Mouse (Mus musculus) forebrain, embryonic 10.5 days (tissue): ENCODE data around the gene Trio. TPM values are rescaled to one million over a fixed set of nuclear protein-coding genes. Genes with fewer than 3 reads are reported as not detected.

Source experiments
- DNase-seq: peaks from one replicate; pipeline ENCODE4 v3.0.0-alpha.2; 2017; ENCODE audit warnings: low spot score; ENCODE audit errors: extremely low spot score
- H3K27ac ChIP-seq: fragments of 300-500 bp; sonication (generic); 2 replicates; pipeline ENCODE4 v1.5.1; 2016; ENCODE audit warnings: mild to moderate bottlenecking
- H3K27me3 ChIP-seq: fragments of 300-500 bp; sonication (generic); 2 replicates; pipeline ENCODE4 v1.6.1; 2016; ENCODE audit warnings: mild to moderate bottlenecking; ENCODE audit not compliant: poor library complexity, severe bottlenecking
- H3K36me3 ChIP-seq: fragments of 300-500 bp; sonication (generic); replicated peaks from 2 replicates; pipeline ENCODE4 v1.6.1; 2016; ENCODE audit warnings: mild to moderate bottlenecking, moderate library complexity
- H3K4me1 ChIP-seq: fragments of 300-500 bp; sonication (generic); 2 replicates; pipeline ENCODE4 v1.6.1; 2016
- H3K4me3 ChIP-seq: fragments of 300-500 bp; sonication (generic); 2 replicates; pipeline ENCODE4 v1.5.1; 2016; ENCODE audit warnings: mild to moderate bottlenecking, moderate library complexity
- H3K9me3 ChIP-seq: fragments of 300-500 bp; sonication (generic); 2 replicates; pipeline ENCODE4 v1.6.1; 2016; ENCODE audit warnings: mild to moderate bottlenecking, moderate library complexity
- WGBS: fragments of 180-500 bp; shearing (Covaris S2); methylation state at CpG from one replicate; pipeline ENCODE4 v1.1.7; 2016; 5-methylcytosine and 5-hydroxymethylcytosine counted together
- polyA plus RNA-seq: library from polyadenylated mRNA; unstranded; fragments of >200 nt; fragmentation: Nextera tagmentation; extraction: Ambion mirVana; gene quantifications from 2 replicates; pipeline ENCODE4 v1.2.1, GENCODE M21; 2016

The Trio gene
- 22.7 and 29.2 TPM in 2 replicates for polyA plus RNA-seq

DNA sequence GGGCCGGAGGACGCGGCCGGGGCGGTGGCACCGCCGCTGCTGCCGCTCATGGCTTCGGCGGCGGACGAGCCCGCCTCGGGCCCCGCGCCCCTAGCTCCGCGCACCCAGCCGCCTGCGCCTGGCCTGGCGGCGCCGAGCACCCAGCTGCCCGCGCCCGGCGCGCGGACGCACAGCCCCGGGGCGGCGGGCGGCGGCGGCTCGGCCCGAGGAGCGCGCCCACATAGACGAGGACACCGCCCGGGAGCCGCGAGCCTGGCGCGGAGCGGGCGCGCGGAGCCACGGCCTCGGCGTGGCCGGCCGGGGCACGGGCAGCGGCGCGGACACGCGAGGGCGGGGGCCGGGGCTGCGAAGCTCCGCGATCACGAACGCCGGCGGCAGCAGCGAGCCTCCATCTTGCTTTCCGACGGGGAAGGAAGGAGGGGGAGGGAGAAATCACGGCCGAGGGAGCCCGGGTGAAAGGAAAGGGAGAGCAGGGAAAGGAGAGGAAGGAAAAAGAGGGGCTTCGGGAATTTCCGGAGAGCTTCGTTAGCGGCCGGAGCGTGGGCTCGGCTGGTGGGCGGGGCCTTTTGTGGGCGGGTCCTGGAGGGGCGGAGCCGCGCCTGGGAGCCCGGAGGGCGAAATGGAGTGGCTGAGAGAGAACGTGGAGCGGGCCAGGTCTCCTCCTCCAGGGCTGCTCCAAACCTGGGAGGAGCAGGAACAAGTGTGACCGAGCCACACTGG, at the start of gene Trio:
Gene Trio, minus strand, starts transcription at position 402 of the 720 bp plus-strand sequence.
- WGBS, result 4% methylated on average over 90 of the region's 94 CpGs
- H3K9me3 ChIP-seq, result no peaks in the 10 kb centered on the region
- peak within 1 kb of the TSS; percentile 96 for H3K27ac ChIP-seq
- H3K4me3 ChIP-seq, result peak within 1 kb of the TSS; percentile 98
- H3K4me1 ChIP-seq, result peaks cover 48% of the 10 kb centered on the region
- peaks cover 13% of the 10 kb centered on the region for H3K27me3 ChIP-seq
- no peaks in the 10 kb centered on the region for H3K36me3 ChIP-seq
- peak; percentile 98 for DNase-seq

DNA sequence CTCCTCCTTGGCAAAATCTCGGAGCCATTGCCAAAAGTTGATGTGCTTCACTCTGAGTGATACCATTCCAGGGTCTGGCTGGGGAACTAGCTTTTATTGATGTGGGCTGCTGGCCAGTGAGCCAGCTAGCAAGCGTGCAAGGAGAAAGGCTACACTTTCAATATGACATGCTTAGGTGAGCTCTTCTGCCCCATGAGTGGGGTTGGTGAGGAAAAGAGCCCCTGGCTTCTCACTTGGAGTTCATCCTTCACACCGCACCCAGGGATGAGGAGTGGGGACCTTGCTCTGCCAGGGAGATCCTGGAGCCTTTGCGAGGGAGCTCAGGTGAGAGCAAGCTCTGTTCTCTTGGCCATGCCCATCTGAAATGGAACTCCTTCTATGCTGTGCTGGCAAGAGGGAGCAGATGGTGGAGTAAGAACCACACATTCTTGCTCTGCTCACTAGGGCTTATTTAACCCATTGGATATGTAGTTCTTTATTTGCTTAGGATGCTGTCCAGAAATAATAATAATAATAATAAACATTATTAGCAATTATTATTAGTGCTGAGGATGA, 48.8 kb upstream of the Trio start:
- H3K27me3 ChIP-seq, result peaks cover 19% of the 10 kb centered on the region
- H3K27ac ChIP-seq, result no peak overlapping the region
- no peak overlapping the region for H3K4me3 ChIP-seq
- WGBS, result 91% methylated on average over 4 of the region's 4 CpGs
- no peaks in the 10 kb centered on the region for H3K9me3 ChIP-seq
- DNase-seq, result no peak
- H3K4me1 ChIP-seq, result peaks cover 12% of the 10 kb centered on the region
- no peaks in the 10 kb centered on the region for H3K36me3 ChIP-seq

DNA sequence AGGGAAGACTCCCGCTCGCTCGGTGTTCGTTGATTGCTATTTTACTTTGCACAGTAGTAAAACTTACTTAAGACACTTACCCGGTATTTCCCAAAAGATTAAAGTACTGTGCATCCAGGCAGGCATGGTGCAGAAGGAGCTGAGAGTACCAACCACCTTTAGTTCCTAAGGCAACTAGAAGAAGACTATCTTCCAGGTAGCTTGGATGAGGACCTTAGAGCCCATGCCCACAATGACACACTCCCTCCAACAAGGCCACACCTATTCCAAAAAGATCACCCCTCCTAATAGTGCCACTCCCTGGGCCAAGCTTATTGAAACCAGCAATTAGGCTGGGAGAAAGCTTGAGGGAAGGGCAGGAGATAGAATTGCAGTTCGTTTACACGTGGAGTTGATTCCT, 46.0 kb upstream of the Trio start:
- peaks cover 19% of the 10 kb centered on the region for H3K27me3 ChIP-seq
- no peak for DNase-seq
- 37% methylated on average over 7 of the region's 7 CpGs for WGBS
- no peak overlapping the region for H3K27ac ChIP-seq
- no peaks in the 10 kb centered on the region for H3K9me3 ChIP-seq
- no peaks in the 10 kb centered on the region for H3K36me3 ChIP-seq
- H3K4me3 ChIP-seq, result no peak overlapping the region
- H3K4me1 ChIP-seq, result peaks cover 12% of the 10 kb centered on the region

DNA sequence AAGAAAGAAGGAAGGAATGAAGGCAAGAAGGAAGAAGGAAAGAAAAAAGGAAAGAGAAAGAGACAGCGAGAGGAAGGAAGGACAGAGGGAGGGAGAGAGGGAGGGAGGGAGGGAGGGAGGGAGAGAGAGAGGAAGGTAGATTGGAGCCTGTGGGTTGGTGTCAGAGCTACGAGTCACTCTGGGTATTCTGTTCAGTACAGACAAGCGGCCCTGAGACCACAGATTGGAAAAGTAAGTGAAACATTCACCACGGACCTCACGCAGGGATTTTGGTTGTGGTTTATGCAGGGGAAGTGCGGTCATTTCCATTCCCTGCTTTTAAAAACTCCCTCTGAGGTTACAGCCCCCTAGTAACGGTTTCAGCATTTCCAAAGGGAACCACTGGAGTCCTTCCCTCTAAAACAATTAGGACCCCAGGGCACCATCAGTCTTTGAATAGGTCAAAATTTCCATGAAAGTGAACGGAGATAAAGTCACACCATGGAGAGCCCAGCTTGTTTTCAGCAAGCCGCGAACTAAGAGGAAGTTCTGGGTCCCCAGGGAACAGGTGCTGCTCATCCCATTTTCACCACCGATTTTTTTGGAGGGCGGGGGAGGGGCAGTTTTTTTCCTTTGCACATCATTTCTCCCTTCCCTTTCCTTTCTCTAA, 45.2 kb upstream of the Trio start:
- Histone ChIP-seq H3K4me3 (peak overlapping the region; percentile 23), H3K4me1 (peaks cover 12% of the 10 kb centered on the region), H3K27me3 (peaks cover 19% of the 10 kb centered on the region), H3K9me3 (no peaks in the 10 kb centered on the region), H3K36me3 (no peaks in the 10 kb centered on the region), H3K27ac (no peak overlapping the region)
- 4% methylated on average over 12 of the region's 12 CpGs for WGBS
- no peak for DNase-seq

DNA sequence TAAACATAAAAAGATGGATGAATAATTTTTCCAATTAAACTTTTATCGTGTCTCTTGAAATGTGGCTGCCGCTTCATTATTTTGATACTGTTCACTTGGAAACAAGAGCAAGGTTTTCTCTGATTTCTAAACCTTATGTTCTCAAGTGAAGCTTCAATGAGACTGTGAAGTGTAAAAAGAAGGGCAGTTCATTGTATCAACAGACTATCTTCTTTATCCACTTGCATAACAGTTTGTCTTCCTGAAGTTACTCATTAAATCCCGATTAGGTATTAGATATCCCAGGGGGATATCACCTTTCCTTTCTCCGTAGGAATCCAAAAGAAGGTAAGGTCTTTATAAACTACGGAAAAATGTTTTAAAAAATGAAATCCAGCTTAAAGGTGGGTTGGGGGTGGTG, 44.6 kb upstream of the Trio start:
- 63% methylated on average over 5 of the region's 5 CpGs for WGBS
- Histone ChIP-seq H3K36me3 (no peaks in the 10 kb centered on the region), H3K9me3 (no peaks in the 10 kb centered on the region), H3K4me1 (peaks cover 12% of the 10 kb centered on the region), H3K4me3 (no peak overlapping the region), H3K27ac (no peak overlapping the region), H3K27me3 (peaks cover 19% of the 10 kb centered on the region)
- DNase-seq, result no peak

DNA sequence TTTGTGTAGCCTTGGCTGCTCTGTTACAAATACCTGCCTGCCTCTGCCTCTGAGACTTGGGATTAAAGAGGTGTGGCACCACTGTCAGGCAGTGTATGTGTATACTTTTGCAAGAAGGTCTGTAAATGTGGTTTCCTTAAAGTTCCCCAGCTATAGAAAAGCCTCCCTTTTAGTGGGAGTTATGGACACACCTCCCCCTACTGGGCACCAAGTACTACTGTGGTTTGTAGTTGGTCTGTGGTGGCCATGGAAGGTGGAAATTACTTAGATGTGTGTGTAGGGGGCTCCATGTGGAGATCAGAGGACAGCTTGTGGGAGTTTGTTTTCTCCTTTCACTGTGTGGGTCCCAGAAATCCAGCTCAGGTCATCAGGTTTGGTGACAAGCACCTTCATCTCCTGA, 41.7 kb upstream of the Trio start:
- Histone ChIP-seq H3K27me3 (peaks cover 19% of the 10 kb centered on the region), H3K27ac (no peak overlapping the region), H3K4me3 (no peak overlapping the region), H3K36me3 (no peaks in the 10 kb centered on the region), H3K9me3 (no peaks in the 10 kb centered on the region), H3K4me1 (peaks cover 17% of the 10 kb centered on the region)
- no peak for DNase-seq

DNA sequence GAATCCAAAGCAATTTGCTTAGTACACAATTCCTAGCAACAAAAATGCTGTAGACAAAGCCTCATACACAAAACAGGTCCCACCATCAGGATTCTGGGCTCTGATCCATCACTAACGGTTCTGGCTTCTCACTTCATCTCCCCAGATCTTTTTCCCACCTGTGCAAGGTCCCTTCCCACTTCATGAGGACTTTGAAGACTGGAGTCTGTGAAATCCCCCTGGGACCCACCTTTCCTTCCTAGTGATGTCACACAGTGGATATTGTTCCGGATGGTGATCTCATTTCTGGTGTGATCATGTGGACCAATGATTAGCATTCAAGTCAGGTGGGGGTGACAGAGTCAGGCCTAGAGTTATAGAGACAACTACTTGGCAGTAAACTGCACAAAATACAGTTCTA, 40.8 kb upstream of the Trio start:
- Histone ChIP-seq H3K9me3 (no peaks in the 10 kb centered on the region), H3K4me3 (no peak overlapping the region), H3K27me3 (peaks cover 12% of the 10 kb centered on the region), H3K27ac (no peak overlapping the region), H3K4me1 (peaks cover 15% of the 10 kb centered on the region), H3K36me3 (no peaks in the 10 kb centered on the region)
- DNase-seq, result no peak
- WGBS, result 84% methylated on average over 2 of the region's 2 CpGs

DNA sequence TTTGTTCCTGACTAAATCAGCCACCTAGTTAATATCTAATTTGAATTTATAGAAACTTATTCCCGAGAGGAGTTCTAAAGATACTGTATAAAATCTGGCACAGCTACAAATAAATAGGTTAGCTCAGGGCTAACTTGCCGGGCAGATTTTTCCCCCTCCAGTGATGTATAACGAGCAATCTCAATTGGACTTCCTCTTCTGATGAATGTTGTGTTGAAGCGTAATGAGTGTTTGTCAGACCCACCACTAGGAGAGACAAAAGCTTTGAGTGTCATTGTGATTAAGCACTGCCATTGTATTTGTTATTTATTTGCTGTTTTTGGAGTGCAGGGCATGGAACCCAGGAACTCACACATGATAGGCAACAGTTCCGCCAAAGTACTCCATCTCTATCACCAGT, 39.9 kb upstream of the Trio start:
- peaks cover 3% of the 10 kb centered on the region for H3K27me3 ChIP-seq
- H3K4me3 ChIP-seq, result no peak overlapping the region
- WGBS, result 68% methylated on average over 5 of the region's 5 CpGs
- peaks cover 12% of the 10 kb centered on the region for H3K4me1 ChIP-seq
- no peak for DNase-seq
- no peak overlapping the region for H3K27ac ChIP-seq
- H3K9me3 ChIP-seq, result no peaks in the 10 kb centered on the region
- no peaks in the 10 kb centered on the region for H3K36me3 ChIP-seq

DNA sequence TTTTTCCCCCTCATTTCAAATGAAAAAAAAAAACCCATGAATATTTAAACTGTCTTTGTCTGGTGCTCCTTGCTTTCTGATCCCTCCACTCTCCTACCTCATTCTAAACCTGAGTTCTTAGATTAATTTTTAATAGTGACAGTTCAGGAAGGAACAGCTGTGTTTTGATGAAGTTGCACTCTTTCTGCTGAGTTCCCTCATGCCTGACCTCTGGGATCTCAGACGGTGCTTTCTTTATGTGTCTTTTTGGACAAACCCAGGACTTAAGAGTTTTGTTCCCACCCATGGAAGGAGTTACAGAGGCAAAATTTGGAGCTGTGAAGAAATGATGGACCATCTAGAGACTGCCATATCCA, 39.1 kb upstream of the Trio start:
- no peaks in the 10 kb centered on the region for H3K27me3 ChIP-seq
- no peak overlapping the region for H3K27ac ChIP-seq
- no peak for DNase-seq
- no peak overlapping the region for H3K4me3 ChIP-seq
- H3K4me1 ChIP-seq, result peaks cover 20% of the 10 kb centered on the region
- 72% methylated on average over 1 of the region's 1 CpGs for WGBS
- H3K36me3 ChIP-seq, result no peaks in the 10 kb centered on the region
- H3K9me3 ChIP-seq, result no peaks in the 10 kb centered on the region

DNA sequence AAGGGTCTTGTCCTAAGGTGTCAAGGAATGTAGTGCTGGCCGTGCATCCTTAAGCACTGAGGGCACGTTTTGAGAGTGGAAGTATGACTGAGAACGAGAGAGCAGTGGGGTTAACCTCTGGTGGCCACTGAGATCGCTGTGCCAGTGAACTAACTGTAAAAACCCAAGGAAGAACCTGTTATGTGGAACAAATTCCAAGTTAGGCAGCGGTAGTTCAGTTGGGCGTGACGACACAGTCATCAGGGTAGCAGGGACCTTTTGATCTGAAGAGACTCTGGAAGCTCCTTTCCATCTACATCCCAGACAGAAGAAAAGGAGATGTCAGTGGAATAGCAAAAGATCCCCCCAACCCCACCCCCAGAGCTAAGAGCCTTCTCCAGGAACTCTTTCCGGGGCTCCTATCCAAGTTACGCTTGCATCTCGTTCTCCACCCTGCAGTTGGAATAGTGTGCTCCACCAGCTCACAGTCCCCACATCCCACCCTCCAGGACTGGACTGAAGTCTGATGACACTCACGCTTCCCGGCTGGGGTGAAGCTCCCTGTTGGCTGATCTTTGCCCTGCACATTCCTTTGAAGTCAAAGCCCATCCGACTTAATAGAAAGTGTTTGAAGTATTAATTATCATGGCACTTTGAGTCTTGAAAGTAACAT, 38.6 kb upstream of the Trio start:
- no peak overlapping the region for H3K27ac ChIP-seq

DNA sequence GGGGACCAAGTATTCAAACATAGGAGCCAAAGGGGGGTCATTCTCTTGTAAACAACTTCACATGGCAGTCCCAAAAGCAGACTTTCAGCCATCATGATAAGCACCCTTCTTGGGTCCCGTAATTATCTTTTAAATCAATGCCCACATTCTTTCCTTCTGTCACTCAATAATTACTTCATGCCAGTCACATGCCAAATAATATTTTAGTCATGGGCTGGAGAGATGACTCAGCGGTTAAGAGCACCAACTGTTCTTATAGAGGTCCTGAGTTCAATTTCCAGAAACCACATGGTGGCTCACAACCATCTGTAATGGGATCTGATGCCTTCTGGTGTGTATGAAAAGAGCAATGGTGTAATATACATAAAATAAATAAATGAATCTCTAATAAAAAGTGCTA, 37.8 kb upstream of the Trio start:
- Histone ChIP-seq H3K9me3 (no peaks in the 10 kb centered on the region), H3K27ac (no peak overlapping the region), H3K36me3 (no peaks in the 10 kb centered on the region), H3K4me3 (no peak overlapping the region), H3K27me3 (no peaks in the 10 kb centered on the region), H3K4me1 (peaks cover 21% of the 10 kb centered on the region)
- no peak for DNase-seq
- 92% methylated on average over 2 of the region's 2 CpGs for WGBS

More for the DNA sequence above, 38.6 kb upstream of the Trio start:
- no peak overlapping the region for H3K4me3 ChIP-seq
- H3K36me3 ChIP-seq, result no peaks in the 10 kb centered on the region
- H3K27me3 ChIP-seq, result no peaks in the 10 kb centered on the region
- WGBS, result 75% methylated on average over 13 of the region's 13 CpGs
- DNase-seq, result no peak
- no peaks in the 10 kb centered on the region for H3K9me3 ChIP-seq
- peaks cover 21% of the 10 kb centered on the region for H3K4me1 ChIP-seq

DNA sequence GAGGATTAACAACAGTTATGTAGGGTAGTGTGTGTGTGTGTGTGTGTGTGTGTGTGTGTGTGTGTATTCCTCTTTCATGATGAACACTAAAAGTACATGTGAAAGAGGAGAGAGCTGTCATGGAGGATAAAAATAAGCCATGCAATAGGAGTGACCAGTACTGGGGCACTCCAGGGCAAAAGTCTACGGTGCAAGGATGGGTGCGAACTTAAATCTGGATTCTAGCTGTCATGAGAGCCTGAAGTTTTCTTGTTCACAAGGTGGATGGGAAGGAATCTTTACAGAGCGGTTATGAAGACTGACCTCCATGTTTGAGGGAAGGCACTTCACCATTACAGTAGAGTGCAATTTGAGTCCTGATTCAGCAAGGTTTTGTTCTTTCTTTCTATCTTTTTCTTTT, 36.4 kb upstream of the Trio start:
- Histone ChIP-seq H3K27me3 (no peaks in the 10 kb centered on the region), H3K4me3 (no peak overlapping the region), H3K9me3 (no peaks in the 10 kb centered on the region), H3K36me3 (no peaks in the 10 kb centered on the region), H3K4me1 (peaks cover 33% of the 10 kb centered on the region), H3K27ac (no peak overlapping the region)
- DNase-seq, result no peak
- WGBS, result 99% methylated on average over 3 of the region's 3 CpGs

DNA sequence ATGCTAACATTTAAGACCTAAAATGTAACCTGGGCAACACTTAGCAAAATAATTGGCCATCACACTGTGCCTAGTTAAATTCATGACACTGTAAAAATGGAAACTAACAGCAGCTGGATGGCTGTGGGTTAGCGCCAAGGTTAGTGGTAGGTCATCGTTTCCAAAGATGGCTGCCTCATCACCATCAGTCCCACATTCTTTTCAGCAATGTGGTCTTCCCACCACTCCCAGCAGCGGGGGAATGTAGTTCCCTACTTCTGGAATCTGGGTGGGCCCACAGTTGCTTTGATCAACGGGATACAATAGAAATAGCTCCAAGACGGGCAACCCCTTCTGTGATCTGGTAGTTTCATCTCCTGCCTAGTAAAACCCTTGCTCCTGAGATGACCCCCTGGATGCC, 35.3 kb upstream of the Trio start:
- no peak overlapping the region for H3K4me3 ChIP-seq
- no peaks in the 10 kb centered on the region for H3K9me3 ChIP-seq
- no peak for DNase-seq
- no peaks in the 10 kb centered on the region for H3K27me3 ChIP-seq
- WGBS, result 91% methylated on average over 5 of the region's 5 CpGs
- no peaks in the 10 kb centered on the region for H3K36me3 ChIP-seq
- H3K4me1 ChIP-seq, result peaks cover 33% of the 10 kb centered on the region
- no peak overlapping the region for H3K27ac ChIP-seq
